Mouse (Mus musculus) G1E (cell line): ENCODE data around the gene Atp1a1.

ENCODE experiments used
- CTCF ChIP-seq: IDR thresholded peaks from 2 replicates; pipeline ENCODE4 v1.5.1; 2012; ENCODE audit warnings: low read depth, low read length, inconsistent platforms, mixed read lengths
- GATA1 ChIP-seq: IDR thresholded peaks from 2 replicates; pipeline ENCODE4 v1.6.1; 2012; ENCODE audit warnings: borderline replicate concordance, low read length, inconsistent platforms, mixed read lengths
- GATA2 ChIP-seq: IDR thresholded peaks from 2 replicates; pipeline ENCODE4 v1.6.1; 2012; ENCODE audit warnings: low read depth, low read length, inconsistent platforms, borderline replicate concordance
- POLR2AphosphoS5 ChIP-seq: IDR thresholded peaks from 2 replicates; pipeline ENCODE4 v1.6.1; 2012; ENCODE audit warnings: low read depth, low read length, inconsistent platforms; ENCODE audit not compliant: insufficient replicate concordance
- TAL1 ChIP-seq: conservative IDR thresholded peaks from 2 replicates; pipeline ENCODE4 v1.6.1; 2012; ENCODE audit warnings: low read depth, low read length, inconsistent platforms, mixed read lengths

GRCm38 (mm10) chr3:101592281-101593265, 11.9 kb downstream of the Atp1a1 start:
- TF ChIP-seq CTCF (no peak), TAL1 (no peak), GATA1 (no peak), GATA2 (no peak), POLR2AphosphoS5 (no peak)
